ENCODE assay signal across 8 mouse cellular contexts in genomic region chr9:107676302-107676701, GRCm38 (mm10). TPM values are rescaled to one million over a fixed set of nuclear protein-coding genes. Genes with fewer than 3 reads are reported as not detected.
DNase-seq lines count a peak whose midpoint lies in the region; ATAC-seq and TF ChIP-seq lines count a peak whose summit lies in the region.

No protein-coding gene starts in this region.

- no peak for TF ChIP-seq POLR2A in cortical plate, adult 2 months (IDR thresholded peaks at IDR 0.05; ENCODE audit: extremely low read depth, insufficient read depth, low read length)

- under 1% methylated on average over 25 of the region's 25 CpGs for WGBS in kidney, embryonic 16.5 days
- under 1% methylated on average over 25 of the region's 25 CpGs for WGBS in hindbrain, postnatal 0 days
- WGBS in midbrain, embryonic 14.5 days, result under 1% methylated on average over 25 of the region's 25 CpGs

- H3K4me1 ChIP-seq in kidney, embryonic 16.5 days (ENCODE audit: insufficient read depth, low read length), result peaks cover 11% of the 10 kb centered on the region
- no peaks in the 10 kb centered on the region for H3K4me1 ChIP-seq in cortical plate, adult 2 months (ENCODE audit: control insufficient read depth, insufficient read depth, low read length)
- H3K4me1 ChIP-seq in hindbrain, postnatal 0 days (ENCODE audit: insufficient read depth, low read length), result peaks cover 3% of the 10 kb centered on the region; the same call in 1 of the 2 replicates
- H3K4me1 ChIP-seq in midbrain, embryonic 14.5 days (ENCODE audit: control insufficient read depth, insufficient read depth, low read length), result peaks cover 7% of the 10 kb centered on the region; the same call in 1 of the 2 replicates

- no peak for DNase-seq in kidney, adult 9 months
- DNase-seq in hindbrain, postnatal 0 days (ENCODE audit: low spot score), result peak; percentile 46
- peak; percentile 46 for DNase-seq in midbrain, embryonic 14.5 days
- DNase-seq in layer of hippocampus, postnatal 25 days (ENCODE audit: extremely low spot score in 1 of 2, low spot score in 1 of 2), result no peak
- DNase-seq in adrenal gland, adult 8-10 months, result no peak
- no peak for DNase-seq in adrenal gland, adult (ENCODE audit: inconsistent age in 2 of 2, low spot score in 1 of 2)

- H3K9ac ChIP-seq in kidney, embryonic 16.5 days (replicated peaks; ENCODE audit: low read length), result peak overlapping the region; percentile 48
- H3K9ac ChIP-seq in hindbrain, postnatal 0 days (replicated peaks; ENCODE audit: low read length), result peak overlapping the region; percentile 40
- peak overlapping the region; percentile 40; the same call in 1 of the 2 replicates for H3K9ac ChIP-seq in midbrain, embryonic 14.5 days (replicated peaks; ENCODE audit: low read length)

- ATAC-seq in kidney, embryonic 16.5 days (ENCODE audit: low FRiP score, low TSS enrichment), result peak; percentile 27; the same call in 1 of the 2 replicates
- peak; percentile 48; the same call in 1 of the 2 replicates for ATAC-seq in hindbrain, postnatal 0 days
- peak; percentile 31 for ATAC-seq in midbrain, embryonic 14.5 days (ENCODE audit: low FRiP score, low TSS enrichment)

- no peak overlapping the region for H3K27ac ChIP-seq in kidney, embryonic 16.5 days (ENCODE audit: low read length)
- H3K27ac ChIP-seq in cortical plate, adult 2 months (ENCODE audit: insufficient read depth, low read length), result no peak overlapping the region
- no peak overlapping the region for H3K27ac ChIP-seq in hindbrain, postnatal 0 days
- 0 out of 2 replicates have a peak overlapping the region, but pooled peaks have one; percentile 20 for H3K27ac ChIP-seq in midbrain, embryonic 14.5 days (replicated peaks; ENCODE audit: low read depth, low read length)

- peak overlapping the region; percentile 60 for H3K4me2 ChIP-seq in kidney, embryonic 16.5 days (replicated peaks; ENCODE audit: low read depth, low read length)
- peak overlapping the region; percentile 66 for H3K4me2 ChIP-seq in hindbrain, postnatal 0 days (ENCODE audit: low read depth, low read length)
- peak overlapping the region; percentile 66 for H3K4me2 ChIP-seq in midbrain, embryonic 14.5 days (ENCODE audit: low read length)

- TF ChIP-seq CTCF in cortical plate, adult 2 months (IDR thresholded peaks at IDR 0.05; ENCODE audit: extremely low read depth, insufficient read depth, low read length), result no peak
- no peak for TF ChIP-seq CTCF in hindbrain, postnatal 0 days (IDR thresholded peaks at IDR 0.05; ENCODE audit: low read depth)

- H3K36me3 ChIP-seq in kidney, embryonic 16.5 days (ENCODE audit: insufficient read depth, low read length), result no peaks in the 10 kb centered on the region
- no peaks in the 10 kb centered on the region for H3K36me3 ChIP-seq in hindbrain, postnatal 0 days (ENCODE audit: insufficient read depth, low read length)
- H3K36me3 ChIP-seq in midbrain, embryonic 14.5 days (ENCODE audit: control insufficient read depth, insufficient read depth, low read length), result no peaks in the 10 kb centered on the region

- peaks cover 31% of the 10 kb centered on the region for H3K27me3 ChIP-seq in kidney, embryonic 16.5 days (ENCODE audit: insufficient read depth, low read length)
- H3K27me3 ChIP-seq in hindbrain, postnatal 0 days (ENCODE audit: insufficient read depth, low read length), result peaks cover 7% of the 10 kb centered on the region
- peaks cover 22% of the 10 kb centered on the region; the same call in 1 of the 2 replicates for H3K27me3 ChIP-seq in midbrain, embryonic 14.5 days (ENCODE audit: control insufficient read depth, insufficient read depth, low read length)

- H3K9me3 ChIP-seq in kidney, embryonic 16.5 days (ENCODE audit: low read length), result no peaks in the 10 kb centered on the region
- H3K9me3 ChIP-seq in hindbrain, postnatal 0 days (ENCODE audit: low read length), result no peaks in the 10 kb centered on the region
- H3K9me3 ChIP-seq in midbrain, embryonic 14.5 days (ENCODE audit: control insufficient read depth, low read length), result no peaks in the 10 kb centered on the region

- H3K4me3 ChIP-seq in kidney, embryonic 16.5 days (ENCODE audit: low read length), result peak overlapping the region; percentile 38
- H3K4me3 ChIP-seq in cortical plate, adult 2 months (ENCODE audit: insufficient read depth, low read length), result peak overlapping the region; percentile 13; the same call in 1 of the 2 replicates
- H3K4me3 ChIP-seq in hindbrain, postnatal 0 days (ENCODE audit: low read length), result peak overlapping the region; percentile 33
- peak overlapping the region; percentile 30 for H3K4me3 ChIP-seq in midbrain, embryonic 14.5 days (replicated peaks; ENCODE audit: low read depth, low read length)

RNA-seq across cellular contexts. Expression of gene Gnat1, which starts 3.2 kb away (rescaled TPM):
- polyA plus RNA-seq in kidney, embryonic 16.5 days (2015; fragmentation: Nextera tagmentation; extraction: Ambion mirVana), result 2.8 and 3.0 TPM in 2 replicates
- polyA plus RNA-seq in cortical plate, adult 2 months (2012; rRNA removed), result 0.40 and 0.42 TPM in 2 replicates
- 0.52 TPM in 1 of 2 replicates, not detected in the other for total RNA-seq in hindbrain, postnatal 0 days (2014; rRNA removed)
- polyA plus RNA-seq in hindbrain, postnatal 0 days (2015; fragmentation: Nextera tagmentation; extraction: Ambion mirVana), result 2.4 and 2.7 TPM in 2 replicates
- polyA plus RNA-seq in midbrain, embryonic 14.5 days (2014; fragmentation: Nextera tagmentation; extraction: Ambion mirVana), result 0.97 and 2.0 TPM in 2 replicates
- not detected for total RNA-seq in layer of hippocampus, postnatal 25 days (2021)
- total RNA-seq in adrenal gland, adult 8-10 months (2022), result under 1 TPM in 1 of 4 experiments, not detected in 3; 0.74 TPM

RNA-seq across cellular contexts. Expression of gene Slc38a3, which starts 7.0 kb away (rescaled TPM):
- polyA plus RNA-seq in kidney, embryonic 16.5 days (2015; fragmentation: Nextera tagmentation; extraction: Ambion mirVana), result 12.4 and 12.9 TPM in 2 replicates
- 134 and 156 TPM in 2 replicates for polyA plus RNA-seq in cortical plate, adult 2 months (2012; rRNA removed)
- 102 and 134 TPM in 2 replicates for total RNA-seq in hindbrain, postnatal 0 days (2014; rRNA removed)
- polyA plus RNA-seq in hindbrain, postnatal 0 days (2015; fragmentation: Nextera tagmentation; extraction: Ambion mirVana), result 52.1 and 54.5 TPM in 2 replicates
- 20.4 and 31.9 TPM in 2 replicates for polyA plus RNA-seq in midbrain, embryonic 14.5 days (2014; fragmentation: Nextera tagmentation; extraction: Ambion mirVana)
- total RNA-seq in layer of hippocampus, postnatal 25 days (2021), result 10 to 100 TPM; 57.8 to 66.2 TPM
- total RNA-seq in adrenal gland, adult 8-10 months (2022), result 1 to 10 TPM in 1 of 4 experiments, under 1 TPM in 3; 0.31 to 2.2 (median 0.74) TPM

RNA-seq across cellular contexts. Expression of gene Sema3f, which starts 34.0 kb away (rescaled TPM):
- polyA plus RNA-seq in kidney, embryonic 16.5 days (2015; fragmentation: Nextera tagmentation; extraction: Ambion mirVana), result 20.9 and 25.7 TPM in 2 replicates
- 29.1 and 30.1 TPM in 2 replicates for polyA plus RNA-seq in cortical plate, adult 2 months (2012; rRNA removed)
- 65.4 and 81.3 TPM in 2 replicates for total RNA-seq in hindbrain, postnatal 0 days (2014; rRNA removed)
- polyA plus RNA-seq in hindbrain, postnatal 0 days (2015; fragmentation: Nextera tagmentation; extraction: Ambion mirVana), result 7.5 and 8.7 TPM in 2 replicates
- 34.0 and 37.0 TPM in 2 replicates for polyA plus RNA-seq in midbrain, embryonic 14.5 days (2014; fragmentation: Nextera tagmentation; extraction: Ambion mirVana)
- 1 to 10 TPM; 2.9 to 4.2 TPM for total RNA-seq in layer of hippocampus, postnatal 25 days (2021)
- 10 to 100 TPM; 25.0 to 41.2 (median 29.8) TPM for total RNA-seq in adrenal gland, adult 8-10 months (2022)

RNA-seq across cellular contexts. Expression of gene Gnai2, which starts 41.1 kb away (rescaled TPM):
- polyA plus RNA-seq in kidney, embryonic 16.5 days (2015; fragmentation: Nextera tagmentation; extraction: Ambion mirVana), result 447 and 455 TPM in 2 replicates
- polyA plus RNA-seq in cortical plate, adult 2 months (2012; rRNA removed), result 283 and 286 TPM in 2 replicates
- total RNA-seq in hindbrain, postnatal 0 days (2014; rRNA removed), result 334 and 369 TPM in 2 replicates
- polyA plus RNA-seq in hindbrain, postnatal 0 days (2015; fragmentation: Nextera tagmentation; extraction: Ambion mirVana), result 275 and 287 TPM in 2 replicates
- 284 and 326 TPM in 2 replicates for polyA plus RNA-seq in midbrain, embryonic 14.5 days (2014; fragmentation: Nextera tagmentation; extraction: Ambion mirVana)
- total RNA-seq in layer of hippocampus, postnatal 25 days (2021), result 100 to 1,000 TPM; 208 to 223 TPM
- 100 to 1,000 TPM; 229 to 382 (median 295) TPM for total RNA-seq in adrenal gland, adult 8-10 months (2022)

Comparison
In these comparisons a context has a peak if more than half of its experiments do, and no peak if none do; other contexts are left out.
1. DNase-seq: peak in hindbrain, postnatal 0 days (single experiment) and midbrain, embryonic 14.5 days (single experiment); none in kidney, adult 9 months (single experiment), layer of hippocampus, postnatal 25 days (0 of 2), adrenal gland, adult 8-10 months (single experiment) and adrenal gland, adult (0 of 2).
2. Peak in every context shown above with its lines, with median percentiles within 50 percentile points of each other: ATAC-seq, H3K4me2 ChIP-seq, H3K4me3 ChIP-seq and H3K9ac ChIP-seq.